Mouse (Mus musculus) urinary bladder, postnatal 0 days (tissue): ENCODE measurements around the gene Rps12-ps3. TPM values are rescaled to one million over a fixed set of nuclear protein-coding genes. Genes with fewer than 3 reads are reported as not detected.

ENCODE experiments used
- polyA plus RNA-seq: library from polyadenylated mRNA; unstranded; fragments of >200 nt; fragmentation: Nextera tagmentation; extraction: Ambion mirVana; gene quantifications from 2 replicates; pipeline ENCODE4 v1.2.1, GENCODE M21; 2015

The Rps12-ps3 gene
- polyA plus RNA-seq: 13.0 and 29.8 TPM in 2 replicates

GRCm38 (mm10) chr19:59321990-59322389, at the start of gene Rps12-ps3:
TSS of gene Rps12-ps3 (plus strand) at chr19:59322290.

GRCm38 (mm10) chr19:59345658-59346283, 23.7 kb downstream of the Rps12-ps3 start, which contains the start of gene Pdzd8:
TSS of gene Pdzd8 (minus strand) at chr19:59345780.

Other genes starting within 250 kb of the Rps12-ps3 start
- 4.9 and 6.7 TPM in 2 replicates for gene Shtn1, start 246.2 kb upstream of the Rps12-ps3 start, polyA plus RNA-seq
- gene Vax1, start 152.2 kb upstream of the Rps12-ps3 start, polyA plus RNA-seq: not detected in 2 replicates
- not detected in 2 replicates for gene Kcnk18, start 103.1 kb upstream of the Rps12-ps3 start, polyA plus RNA-seq
- gene Slc18a2, start 61.4 kb upstream of the Rps12-ps3 start, polyA plus RNA-seq: 2.6 and 2.7 TPM in 2 replicates
- gene Pdzd8, start 23.5 kb downstream of the Rps12-ps3 start, polyA plus RNA-seq: 5.1 and 5.9 TPM in 2 replicates
- 0.44 TPM in 1 of 2 replicates, not detected in the other for gene Emx2, start 136.1 kb downstream of the Rps12-ps3 start, polyA plus RNA-seq